Mouse (Mus musculus): ENCODE measurements at regions not wholly inside any gene's neighbourhood (a gene's known extent, or its start where the extent isn't known, plus 50 kb on each side); places are given as distances from the start of the nearest gene placed in this dataset.

GRCm38 (mm10) chr9:50395543-50395942 is 50.8 kb upstream of the Rpl10-ps3 start:
- H3K27me3 ChIP-seq (replicated peaks): no peaks in the 10 kb centered on the region
- 57% methylated on average over 3 of the region's 3 CpGs for WGBS
- H3K9me3 ChIP-seq: no peaks in the 10 kb centered on the region
- H3K4me2 ChIP-seq: no peak overlapping the region
- H3K9ac ChIP-seq: no peak overlapping the region
- ATAC-seq (ENCODE audit: extremely low read depth, insufficient number of reproducible peaks, low FRiP score, low TSS enrichment): no peak
- no peaks in the 10 kb centered on the region for H3K36me3 ChIP-seq
- no peaks in the 10 kb centered on the region for H3K4me1 ChIP-seq
- H3K4me3 ChIP-seq: no peak overlapping the region
- no peak overlapping the region for H3K27ac ChIP-seq (replicated peaks)

- Histone ChIP-seq H3K27me3 (replicated peaks) (no peaks in the 10 kb centered on the region), H3K36me3 (no peaks in the 10 kb centered on the region), H3K4me1 (no peaks in the 10 kb centered on the region), H3K9ac (no peak overlapping the region), H3K4me2 (no peak overlapping the region), H3K4me3 (no peak overlapping the region), H3K27ac (replicated peaks) (no peak overlapping the region), H3K9me3 (no peaks in the 10 kb centered on the region)
- no peak for ATAC-seq (ENCODE audit: extremely low read depth, insufficient number of reproducible peaks, low FRiP score, low TSS enrichment)
- 66% methylated on average over 7 of the region's 7 CpGs for WGBS
Observed at GRCm38 (mm10) chr9:50396051-50396450, 51.3 kb upstream of the Rpl10-ps3 start.

- H3K4me3 ChIP-seq: no peak overlapping the region
- H3K27me3 ChIP-seq (replicated peaks): 0 out of 2 replicates have a peak, but pooled peaks cover 8% of the 10 kb centered on the region
- 65% methylated on average over 4 of the region's 4 CpGs for WGBS
- H3K9me3 ChIP-seq: no peaks in the 10 kb centered on the region
- H3K36me3 ChIP-seq: no peaks in the 10 kb centered on the region
- no peaks in the 10 kb centered on the region for H3K4me1 ChIP-seq
- no peak overlapping the region for H3K27ac ChIP-seq (replicated peaks)
- H3K4me2 ChIP-seq: no peak overlapping the region
- H3K9ac ChIP-seq: no peak overlapping the region
- ATAC-seq (ENCODE audit: extremely low read depth, insufficient number of reproducible peaks, low FRiP score, low TSS enrichment): no peak
Observed at GRCm38 (mm10) chr9:50408396-50408795, 63.6 kb upstream of the Rpl10-ps3 start.

- 0 out of 2 replicates have a peak, but pooled peaks cover 8% of the 10 kb centered on the region for H3K27me3 ChIP-seq (replicated peaks)
- no peak overlapping the region for H3K4me3 ChIP-seq
- WGBS: 64% methylated on average over 4 of the region's 4 CpGs
- no peaks in the 10 kb centered on the region for H3K9me3 ChIP-seq
- no peak for ATAC-seq (ENCODE audit: extremely low read depth, insufficient number of reproducible peaks, low FRiP score, low TSS enrichment)
- H3K4me1 ChIP-seq: no peaks in the 10 kb centered on the region
- no peaks in the 10 kb centered on the region for H3K36me3 ChIP-seq
- no peak overlapping the region for H3K9ac ChIP-seq
- H3K27ac ChIP-seq (replicated peaks): no peak overlapping the region
- no peak overlapping the region for H3K4me2 ChIP-seq
Observed at GRCm38 (mm10) chr9:50408845-50409244, 64.1 kb upstream of the Rpl10-ps3 start.

GRCm38 (mm10) chr9:50412986-50413385 is 68.2 kb upstream of the Rpl10-ps3 start:
- ATAC-seq (ENCODE audit: extremely low read depth, insufficient number of reproducible peaks, low FRiP score, low TSS enrichment): no peak
- no peak overlapping the region for H3K27ac ChIP-seq (replicated peaks)
- no peak overlapping the region for H3K9ac ChIP-seq
- no peak overlapping the region for H3K4me2 ChIP-seq
- H3K27me3 ChIP-seq (replicated peaks): 0 out of 2 replicates have a peak, but pooled peaks cover 8% of the 10 kb centered on the region
- no peaks in the 10 kb centered on the region for H3K36me3 ChIP-seq
- H3K4me1 ChIP-seq: peaks cover 5% of the 10 kb centered on the region; the same call in 1 of the 2 replicates
- H3K9me3 ChIP-seq: no peaks in the 10 kb centered on the region
- 70% methylated on average over 8 of the region's 8 CpGs for WGBS
- H3K4me3 ChIP-seq: no peak overlapping the region

GRCm38 (mm10) chr9:50413514-50414335 is 69.0 kb upstream of the Rpl10-ps3 start:
- no peak overlapping the region for H3K27ac ChIP-seq (replicated peaks)
- ATAC-seq (ENCODE audit: extremely low read depth, insufficient number of reproducible peaks, low FRiP score, low TSS enrichment): no peak
- H3K36me3 ChIP-seq: no peaks in the 10 kb centered on the region
- H3K27me3 ChIP-seq (replicated peaks): 0 out of 2 replicates have a peak, but pooled peaks cover 8% of the 10 kb centered on the region
- no peak overlapping the region for H3K4me3 ChIP-seq
- 77% methylated on average over 9 of the region's 9 CpGs for WGBS
- H3K9me3 ChIP-seq: no peaks in the 10 kb centered on the region
- no peak overlapping the region for H3K4me2 ChIP-seq
- H3K9ac ChIP-seq: no peak overlapping the region
- H3K4me1 ChIP-seq: peaks cover 5% of the 10 kb centered on the region; the same call in 1 of the 2 replicates

GRCm38 (mm10) chr9:50414796-50415340 is 70.1 kb upstream of the Rpl10-ps3 start:
- no peak for ATAC-seq (ENCODE audit: extremely low read depth, insufficient number of reproducible peaks, low FRiP score, low TSS enrichment)
- Histone ChIP-seq H3K4me3 (no peak overlapping the region), H3K27ac (replicated peaks) (no peak overlapping the region), H3K27me3 (replicated peaks) (0 out of 2 replicates have a peak, but pooled peaks cover 8% of the 10 kb centered on the region), H3K4me2 (no peak overlapping the region), H3K9me3 (no peaks in the 10 kb centered on the region), H3K4me1 (peaks cover 5% of the 10 kb centered on the region; the same call in 1 of the 2 replicates), H3K9ac (no peak overlapping the region), H3K36me3 (no peaks in the 10 kb centered on the region)
- 67% methylated on average over 6 of the region's 6 CpGs for whole genome bisulfite sequencing

GRCm38 (mm10) chr9:50416677-50417076 is 71.9 kb upstream of the Rpl10-ps3 start:
- 0 out of 2 replicates have a peak, but pooled peaks cover 6% of the 10 kb centered on the region for H3K27me3 ChIP-seq (replicated peaks)
- H3K27ac ChIP-seq (replicated peaks): no peak overlapping the region
- no peak overlapping the region for H3K9ac ChIP-seq
- WGBS: 41% methylated on average over 3 of the region's 3 CpGs
- no peaks in the 10 kb centered on the region for H3K36me3 ChIP-seq
- H3K4me2 ChIP-seq: no peak overlapping the region
- no peak overlapping the region for H3K4me3 ChIP-seq
- H3K4me1 ChIP-seq: peaks cover 5% of the 10 kb centered on the region; the same call in 1 of the 2 replicates
- H3K9me3 ChIP-seq: peaks cover 2% of the 10 kb centered on the region; the same call in 1 of the 2 replicates
- no peak for ATAC-seq (ENCODE audit: extremely low read depth, insufficient number of reproducible peaks, low FRiP score, low TSS enrichment)

- H3K4me3 ChIP-seq: no peak overlapping the region
- H3K27ac ChIP-seq (replicated peaks): no peak overlapping the region
- no peak for ATAC-seq (ENCODE audit: extremely low read depth, insufficient number of reproducible peaks, low FRiP score, low TSS enrichment)
- H3K9ac ChIP-seq: no peak overlapping the region
- no peaks in the 10 kb centered on the region; the same call in 1 of the 2 replicates for H3K27me3 ChIP-seq (replicated peaks)
- H3K9me3 ChIP-seq: peaks cover 2% of the 10 kb centered on the region; the same call in 1 of the 2 replicates
- H3K4me1 ChIP-seq: peaks cover 5% of the 10 kb centered on the region; the same call in 1 of the 2 replicates
- 97% methylated on average over 2 of the region's 2 CpGs for WGBS
- no peak overlapping the region for H3K4me2 ChIP-seq
- no peaks in the 10 kb centered on the region for H3K36me3 ChIP-seq
Observed at GRCm38 (mm10) chr9:50421061-50421460, 73.3 kb upstream of the Plet1 start.

GRCm38 (mm10) chr9:50421572-50422285 is 72.6 kb upstream of the Plet1 start:
- no peak; the same call in 1 of the 2 replicates for ATAC-seq (ENCODE audit: extremely low read depth, insufficient number of reproducible peaks, low FRiP score, low TSS enrichment)
- Histone ChIP-seq H3K36me3 (no peaks in the 10 kb centered on the region), H3K9me3 (peaks cover 2% of the 10 kb centered on the region; the same call in 1 of the 2 replicates), H3K4me1 (peaks cover 5% of the 10 kb centered on the region; the same call in 1 of the 2 replicates), H3K27me3 (replicated peaks) (no peaks in the 10 kb centered on the region; the same call in 1 of the 2 replicates), H3K4me3 (no peak overlapping the region), H3K4me2 (no peak overlapping the region), H3K27ac (replicated peaks) (no peak overlapping the region), H3K9ac (no peak overlapping the region)
- WGBS: 76% methylated on average over 23 of the region's 23 CpGs

- 43% methylated on average over 4 of the region's 4 CpGs for WGBS
Observed at GRCm38 (mm10) chr9:50425866-50426495, 68.3 kb upstream of the Plet1 start.

More at GRCm38 (mm10) chr9:50425866-50426495, 68.3 kb upstream of the Plet1 start:
- H3K27ac ChIP-seq (replicated peaks): no peak overlapping the region
- H3K27me3 ChIP-seq (replicated peaks): peaks cover 4% of the 10 kb centered on the region; the same call in 1 of the 2 replicates
- H3K36me3 ChIP-seq: no peaks in the 10 kb centered on the region
- no peak overlapping the region for H3K4me3 ChIP-seq
- H3K4me2 ChIP-seq: no peak overlapping the region
- no peak for ATAC-seq (ENCODE audit: extremely low read depth, insufficient number of reproducible peaks, low FRiP score, low TSS enrichment)
- no peak overlapping the region for H3K9ac ChIP-seq
- H3K4me1 ChIP-seq: no peaks in the 10 kb centered on the region; the same call in 1 of the 2 replicates
- peaks cover 2% of the 10 kb centered on the region; the same call in 1 of the 2 replicates for H3K9me3 ChIP-seq

Data from heart, embryonic 13.5 days (tissue).